Mouse (Mus musculus) lung, postnatal 36 days (tissue): ENCODE measurements at regions not wholly inside any gene's neighbourhood (a gene's known extent, or its start where the extent isn't known, plus 50 kb on each side); places are given as distances from the start of the nearest gene placed in this dataset.

Source experiments
- DNase-seq: peaks from one replicate; pipeline ENCODE4 v3.0.0; 2022; ENCODE audit warnings: mixed read lengths

- DNase-seq, result no peak
These were observed 108.0 kb upstream of the Mki67 start for GRCm38 (mm10) chr7:135823884-135824750.

- DNase-seq, result no peak
These were observed 113.1 kb upstream of the Mki67 start for GRCm38 (mm10) chr7:135829246-135829645.

GRCm38 (mm10) chr7:135833425-135833824 lies 117.3 kb upstream of the Mki67 start:
- DNase-seq, result no peak

- DNase-seq, result peak; percentile 73
These were observed 120.9 kb upstream of the Mki67 start for GRCm38 (mm10) chr7:135836808-135837733.

- DNase-seq, result no peak
These were observed 127.9 kb upstream of the Mki67 start for GRCm38 (mm10) chr7:135844018-135844417.

- no peak for DNase-seq
These were observed 131.1 kb upstream of the Mki67 start for GRCm38 (mm10) chr7:135847304-135847703.

- no peak for DNase-seq
These were observed 132.0 kb upstream of the Mki67 start for GRCm38 (mm10) chr7:135848170-135848569.

- DNase-seq, result no peak
These were observed 132.7 kb upstream of the Mki67 start for GRCm38 (mm10) chr7:135848833-135849232.

GRCm38 (mm10) chr7:135853127-135853813 lies 137.1 kb upstream of the Mki67 start:
- DNase-seq, result no peak

- no peak for DNase-seq
These were observed 137.7 kb upstream of the Mki67 start for GRCm38 (mm10) chr7:135853814-135854324.

GRCm38 (mm10) chr7:135860288-135860687 lies 144.1 kb upstream of the Mki67 start:
- no peak for DNase-seq

- peak; percentile 4 for DNase-seq
These were observed 144.7 kb upstream of the Mki67 start for GRCm38 (mm10) chr7:135860741-135861408.

- peak; percentile 25 for DNase-seq
These were observed 145.2 kb upstream of the Mki67 start for GRCm38 (mm10) chr7:135861409-135861805.

- peak; percentile 20 for DNase-seq
These were observed 147.6 kb upstream of the Mki67 start for GRCm38 (mm10) chr7:135863581-135864426.

- no peak for DNase-seq
These were observed 154.8 kb upstream of the Mki67 start for GRCm38 (mm10) chr7:135870981-135871380.

- no peak for DNase-seq
These were observed 161.1 kb upstream of the Mki67 start for GRCm38 (mm10) chr7:135877091-135877874.

- DNase-seq, result no peak
These were observed 162.6 kb upstream of the Mki67 start for GRCm38 (mm10) chr7:135878750-135879149.

- DNase-seq, result no peak
These were observed 164.3 kb upstream of the Mki67 start for GRCm38 (mm10) chr7:135880446-135880845.

GRCm38 (mm10) chr7:135882306-135882705 lies 166.1 kb upstream of the Mki67 start:
- no peak for DNase-seq

GRCm38 (mm10) chr7:135888598-135888997 lies 172.4 kb upstream of the Mki67 start:
- no peak for DNase-seq
